Mouse (Mus musculus) layer of hippocampus, adult 9-10 months (tissue): ENCODE data around the gene Mia3.
A peak's percentile ranks its signal among the peaks of the same experiment; 100 is the strongest.
"Not testable (repeated sequence)": the region's sequence is repeated elsewhere in the genome, so short reads cannot be mapped to it uniquely, and the experiment has no call there.

Experiments
- DNase-seq: peaks from one replicate; pipeline ENCODE4 v3.0.0; 2022; ENCODE audit warnings: low spot score

The Mia3 gene

DNA sequence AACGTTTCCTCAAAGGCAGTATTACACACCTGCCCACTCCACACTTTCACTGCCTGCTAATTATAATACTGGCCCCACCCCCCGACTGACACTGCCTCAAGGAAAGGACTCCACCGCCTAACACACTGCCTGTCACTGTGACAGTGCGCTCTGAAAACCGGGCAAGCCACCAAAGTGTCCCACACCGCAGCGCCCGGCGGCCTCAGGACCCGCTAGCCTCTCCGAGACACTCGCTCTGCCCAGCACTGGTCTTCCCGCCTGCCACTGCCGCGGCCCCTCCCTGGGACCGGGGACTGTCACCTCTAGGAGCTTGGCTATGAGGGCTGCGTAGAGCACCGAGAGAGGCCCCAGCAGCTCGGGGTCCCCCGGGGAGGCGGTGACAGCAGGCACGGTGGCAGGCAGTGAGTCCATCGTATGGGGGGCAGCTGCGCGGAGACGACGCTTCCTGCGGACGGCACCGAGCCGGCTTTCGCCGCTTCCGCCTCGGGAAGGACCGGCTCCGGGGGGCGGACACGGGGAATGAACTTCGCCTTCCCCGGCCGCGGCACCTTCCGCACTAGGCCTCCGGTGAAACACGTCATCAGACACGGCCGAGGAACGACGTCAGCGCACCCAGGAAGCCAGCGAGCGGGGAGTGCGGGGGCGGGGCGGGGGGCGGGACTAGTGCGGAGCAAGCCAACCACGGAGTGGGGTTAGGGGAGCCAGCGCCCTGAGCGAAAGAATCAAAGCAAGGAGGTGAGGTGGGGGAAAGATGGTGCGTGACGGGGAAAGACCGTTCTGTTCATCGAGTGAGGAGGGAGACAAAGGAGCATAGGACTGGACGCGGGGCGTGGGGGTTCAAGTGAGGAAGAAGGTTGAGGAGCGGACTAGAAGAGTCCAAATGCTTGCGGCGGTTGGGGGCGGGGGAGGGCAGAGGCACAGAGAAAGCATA, 24.2 kb downstream of the Mia3 start:
- peak; percentile 45 for DNase-seq

DNA sequence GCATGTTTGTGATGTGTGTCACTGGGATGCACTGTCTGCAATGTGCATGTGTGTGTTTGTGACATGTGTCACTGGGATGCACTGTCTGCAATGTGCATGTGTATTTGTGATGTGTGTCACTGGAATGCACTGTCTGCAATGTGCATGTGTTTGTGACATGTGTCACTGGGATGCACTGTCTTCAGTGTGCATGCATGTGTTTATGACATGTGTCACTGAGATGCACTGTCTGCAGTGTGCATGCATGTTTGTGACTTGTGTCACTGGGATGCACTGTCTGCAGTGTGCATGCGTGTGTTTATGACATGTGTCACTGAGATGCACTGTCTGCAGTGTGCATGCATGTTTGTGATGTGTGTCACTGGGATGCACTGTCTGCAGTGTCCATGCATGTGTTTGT, 26.5 kb downstream of the Mia3 start:
- not testable (repeated sequence) for DNase-seq

DNA sequence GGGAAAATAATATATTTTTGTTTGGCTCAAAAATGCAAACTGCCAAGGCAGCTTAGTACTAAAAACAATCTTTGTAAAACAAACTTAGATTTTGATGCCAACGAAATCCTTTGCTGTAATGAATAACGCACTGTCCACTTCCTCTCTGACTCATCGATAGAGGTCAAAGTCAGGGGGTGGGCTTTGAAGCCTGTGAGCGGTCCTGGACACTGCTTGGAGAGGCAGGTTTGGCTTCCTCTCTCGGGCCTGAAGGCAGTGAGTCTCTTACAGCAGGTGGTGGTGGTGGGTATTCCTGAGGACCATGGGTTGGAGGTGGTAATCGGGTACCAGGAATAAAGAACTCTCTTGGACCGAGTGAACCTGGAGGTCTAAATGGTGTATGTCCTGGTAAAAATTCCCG, 42.2 kb downstream of the Mia3 start:
- no peak for DNase-seq

DNA sequence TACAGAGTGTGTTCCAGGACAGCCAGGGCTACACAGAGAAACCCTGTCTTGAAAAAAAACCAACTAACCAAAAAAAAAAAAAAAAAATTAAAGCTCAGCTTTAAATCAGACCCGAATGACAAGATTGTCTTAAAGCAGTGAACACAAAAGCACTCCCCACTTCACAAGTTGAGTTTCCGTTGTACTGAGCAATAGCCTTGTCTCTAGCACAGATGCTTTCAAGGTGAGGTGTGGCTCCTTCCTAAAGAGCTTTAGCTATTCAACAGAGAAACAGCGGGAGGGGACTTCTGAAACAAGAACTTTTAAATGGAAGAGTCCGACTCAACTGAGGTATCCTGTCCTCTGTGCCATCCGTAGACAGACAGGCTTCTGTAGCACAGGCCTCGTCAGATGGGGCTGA, 44.9 kb downstream of the Mia3 start:
- DNase-seq: no peak

DNA sequence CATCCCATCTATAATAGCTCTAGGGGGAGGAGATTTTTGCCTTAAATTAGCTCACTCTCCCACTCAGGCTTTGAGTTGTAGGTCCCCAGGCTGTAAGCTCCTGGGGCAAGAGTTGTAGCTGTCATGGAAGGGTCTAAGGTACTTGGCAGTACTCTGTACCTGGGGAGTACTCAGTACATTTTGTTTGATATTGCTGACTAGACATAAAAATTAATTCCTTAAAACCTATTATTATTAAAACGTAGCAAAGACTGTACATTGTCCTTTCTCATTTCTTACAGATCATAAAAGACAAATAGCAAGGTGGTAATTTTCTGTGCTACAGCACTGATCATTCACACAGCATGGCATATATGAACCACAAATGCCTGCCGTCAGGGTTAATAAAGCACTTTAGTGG, 45.4 kb downstream of the Mia3 start:
- no peak for DNase-seq

DNA sequence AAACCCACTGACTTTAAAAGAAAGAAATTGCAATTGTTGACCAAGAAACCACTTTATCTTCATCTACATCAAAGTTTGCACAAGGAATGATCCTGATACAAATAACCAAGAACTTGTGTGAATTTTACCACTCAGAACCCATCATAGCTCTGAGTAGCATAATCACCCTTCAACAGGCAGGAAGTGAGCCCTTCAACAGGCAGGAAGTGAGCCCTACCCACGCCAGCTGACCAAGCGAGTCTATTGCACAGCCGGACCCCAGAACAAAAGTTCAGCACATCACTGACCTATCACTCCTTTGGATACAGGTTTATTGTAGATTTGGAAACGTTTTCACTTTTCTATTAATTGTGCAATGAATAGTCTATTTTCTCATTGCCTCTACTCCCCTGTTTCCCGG, 46.9 kb downstream of the Mia3 start:
- not testable (repeated sequence) for DNase-seq

DNA sequence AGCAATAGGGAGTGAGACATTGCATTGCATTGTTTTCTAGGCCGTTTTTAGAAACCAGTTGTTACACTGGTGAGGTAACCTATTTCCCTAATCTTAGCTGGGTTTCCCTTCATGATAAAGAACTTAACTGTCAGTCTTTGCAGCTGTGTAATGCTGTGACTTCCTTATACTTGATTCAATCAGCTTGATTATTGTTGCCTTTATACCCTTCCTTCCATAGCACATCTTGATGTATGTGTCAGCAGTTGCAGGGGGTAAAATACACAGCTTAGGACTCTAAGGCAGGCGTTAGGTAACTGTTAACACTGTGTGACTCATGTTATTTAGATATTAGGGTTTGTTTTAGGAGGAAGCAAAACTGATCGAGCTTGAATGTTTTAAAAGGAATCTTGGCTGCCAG, 48.6 kb downstream of the Mia3 start:
- no peak for DNase-seq

DNA sequence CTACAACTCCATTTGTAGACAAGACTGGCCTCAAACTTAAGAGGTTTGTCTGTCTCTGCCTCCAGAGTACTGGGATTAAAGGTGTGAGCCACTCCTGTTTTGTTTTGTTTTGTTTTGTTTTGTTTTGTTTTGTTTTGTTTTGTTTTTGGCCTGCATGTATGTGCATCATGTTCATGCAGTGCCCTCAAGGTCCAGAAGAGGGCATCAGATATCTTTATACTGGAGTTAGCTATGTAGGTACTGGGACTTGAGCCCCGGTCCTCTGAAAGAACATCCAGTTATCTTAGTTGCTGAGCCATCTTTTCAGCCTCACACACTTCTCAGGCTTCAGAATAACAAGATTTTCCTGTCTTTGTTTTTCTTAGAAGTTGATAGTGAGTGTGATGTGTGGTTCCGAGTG, 53.6 kb downstream of the Mia3 start:
- no peak for DNase-seq

DNA sequence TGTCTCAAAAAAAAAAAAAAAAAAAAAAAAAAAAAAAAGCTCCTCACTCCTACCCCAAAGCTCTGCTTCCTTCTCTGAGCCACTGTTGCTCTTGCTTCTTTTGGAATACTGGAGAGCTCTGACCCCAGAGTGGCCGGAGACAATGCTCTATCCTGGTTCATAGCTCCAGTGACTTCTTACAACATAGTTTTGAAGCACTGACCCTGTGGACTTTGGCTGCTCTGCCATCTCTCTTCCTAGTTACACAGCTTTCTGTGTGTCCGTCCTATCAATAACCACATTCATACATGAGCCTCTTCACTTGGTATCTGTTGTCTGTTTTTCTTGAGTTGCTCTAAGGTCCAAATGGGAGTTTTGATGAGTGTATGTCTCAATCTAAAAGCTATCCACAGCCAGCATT, 57.3 kb downstream of the Mia3 start:
- DNase-seq: no peak

DNA sequence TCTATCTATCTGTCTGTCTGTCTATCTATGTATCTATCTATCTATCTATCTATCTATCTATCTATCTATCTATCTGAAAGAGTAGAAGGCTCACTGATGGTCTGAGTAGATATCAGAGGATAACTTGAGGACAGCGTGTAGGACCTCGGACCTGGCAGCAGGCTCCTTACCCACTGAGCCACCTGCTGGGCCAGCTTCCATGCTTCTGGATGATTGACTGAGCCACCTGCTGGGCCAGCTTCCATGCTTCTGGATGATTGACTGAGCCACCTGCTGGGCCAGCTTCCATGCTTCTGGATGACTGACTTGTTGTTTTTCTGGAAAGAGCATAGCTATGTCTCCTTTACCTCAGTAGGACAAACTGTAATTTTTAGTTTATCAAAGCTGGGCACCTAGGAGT, 59.8 kb downstream of the Mia3 start:
- not testable (repeated sequence) for DNase-seq

DNA sequence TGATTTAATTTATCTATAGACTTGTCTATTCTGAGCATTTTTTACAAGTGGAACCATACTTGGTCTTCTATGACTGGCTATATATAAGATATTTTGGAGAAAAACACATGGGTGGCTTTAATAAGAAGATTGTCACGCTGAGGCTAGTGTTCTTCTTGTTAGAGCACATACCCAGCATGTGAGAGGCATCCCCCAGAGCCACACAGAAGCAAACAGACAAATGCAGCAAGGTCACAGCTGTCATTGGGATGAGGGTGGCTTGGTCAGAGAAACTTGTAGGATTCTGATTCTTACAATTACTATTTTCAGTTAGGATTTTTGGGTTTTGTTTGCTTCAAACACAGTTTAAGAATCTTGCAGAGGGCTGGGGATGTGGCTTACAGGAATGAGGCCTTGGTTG, 60.9 kb downstream of the Mia3 start:
- DNase-seq: no peak

DNA sequence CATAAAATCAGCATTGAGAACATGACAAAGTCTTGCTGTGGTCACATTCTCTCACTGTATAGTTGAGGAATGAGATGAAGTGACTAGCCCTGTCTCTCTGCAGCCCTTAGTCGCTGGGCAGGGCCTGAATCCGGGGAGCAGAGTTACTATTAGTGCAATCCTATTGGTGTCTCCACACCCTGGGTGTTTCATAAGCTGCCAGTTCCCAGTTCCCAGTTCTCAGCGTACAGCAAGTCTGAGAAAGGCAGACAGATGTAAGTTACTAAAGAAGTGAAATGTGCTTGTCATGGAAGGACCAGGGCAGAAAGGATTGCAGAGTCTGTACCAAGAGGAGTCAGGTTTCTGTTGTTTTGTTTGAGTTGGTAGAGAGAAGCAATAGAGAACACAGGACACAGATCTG, 61.8 kb downstream of the Mia3 start:
- no peak for DNase-seq

DNA sequence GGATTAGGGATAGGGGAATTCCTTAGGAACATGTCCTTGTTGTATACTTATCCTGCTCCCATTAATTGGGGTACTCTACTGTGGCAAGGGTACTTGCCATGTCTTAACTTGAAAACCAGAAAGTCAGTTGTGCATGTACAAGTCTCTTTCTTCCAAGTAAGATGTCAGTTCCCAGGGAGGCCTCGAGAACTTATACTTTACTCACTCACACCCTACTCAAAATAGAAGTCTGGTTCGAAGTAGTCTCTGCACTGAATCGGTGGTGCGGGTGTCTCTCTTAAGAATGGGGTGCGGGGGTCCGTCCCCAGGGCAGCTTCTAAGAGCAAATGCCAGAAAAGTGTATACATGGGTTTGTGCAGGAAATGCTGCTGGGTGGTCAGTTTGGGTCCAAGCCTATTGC, 70.2 kb downstream of the Mia3 start:
- DNase-seq: peak; percentile 100

DNA sequence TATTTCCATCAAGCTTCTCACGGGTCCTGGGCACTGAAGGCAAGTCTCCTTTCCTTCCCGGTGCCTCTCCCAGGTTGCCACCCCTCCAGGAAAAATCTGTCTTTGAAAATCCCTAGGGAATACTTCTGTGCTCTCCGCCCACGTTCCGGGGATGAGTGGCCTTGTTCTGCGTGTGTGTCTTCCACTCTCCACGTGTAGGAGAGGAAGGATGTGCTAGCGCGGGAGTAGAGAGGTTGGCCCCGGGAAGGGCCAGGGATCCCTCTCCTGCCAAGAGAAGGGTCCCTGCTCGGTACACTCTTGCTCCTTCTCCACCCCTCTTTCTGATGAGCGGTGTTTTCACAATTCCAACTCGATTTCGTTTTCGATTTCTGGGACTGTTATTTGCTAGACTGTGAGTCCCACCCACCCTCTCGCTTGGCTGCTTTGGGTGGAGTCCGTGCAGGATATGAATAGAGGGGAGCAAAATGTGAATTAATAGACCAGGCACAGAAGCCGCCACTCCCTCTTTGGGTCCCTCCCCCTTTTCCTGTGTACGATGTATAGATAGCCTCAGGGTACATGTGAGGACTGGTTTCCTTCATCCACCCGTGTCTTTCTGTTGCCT, 71.4 kb downstream of the Mia3 start:
- no peak for DNase-seq

DNA sequence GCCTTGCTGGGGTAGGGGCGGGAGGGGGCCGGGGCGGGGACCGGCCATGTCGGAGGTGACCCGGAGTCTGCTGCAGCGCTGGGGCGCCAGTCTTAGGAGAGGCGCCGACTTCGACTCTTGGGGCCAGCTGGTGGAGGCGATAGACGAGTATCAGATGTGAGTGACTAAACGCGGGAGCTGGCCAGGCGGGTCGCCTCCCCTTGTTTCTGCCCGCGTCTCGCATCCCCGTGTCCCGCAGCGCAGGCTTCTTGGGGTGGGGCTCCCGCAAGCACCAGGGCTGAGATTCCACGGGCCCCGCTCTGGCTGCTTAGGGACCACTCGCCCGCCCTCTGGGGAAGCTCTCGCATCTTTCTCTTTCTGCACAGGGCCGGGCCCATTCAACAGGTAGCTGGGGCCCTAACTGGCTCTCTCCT, 71.9 kb downstream of the Mia3 start:
- DNase-seq: no peak

DNA sequence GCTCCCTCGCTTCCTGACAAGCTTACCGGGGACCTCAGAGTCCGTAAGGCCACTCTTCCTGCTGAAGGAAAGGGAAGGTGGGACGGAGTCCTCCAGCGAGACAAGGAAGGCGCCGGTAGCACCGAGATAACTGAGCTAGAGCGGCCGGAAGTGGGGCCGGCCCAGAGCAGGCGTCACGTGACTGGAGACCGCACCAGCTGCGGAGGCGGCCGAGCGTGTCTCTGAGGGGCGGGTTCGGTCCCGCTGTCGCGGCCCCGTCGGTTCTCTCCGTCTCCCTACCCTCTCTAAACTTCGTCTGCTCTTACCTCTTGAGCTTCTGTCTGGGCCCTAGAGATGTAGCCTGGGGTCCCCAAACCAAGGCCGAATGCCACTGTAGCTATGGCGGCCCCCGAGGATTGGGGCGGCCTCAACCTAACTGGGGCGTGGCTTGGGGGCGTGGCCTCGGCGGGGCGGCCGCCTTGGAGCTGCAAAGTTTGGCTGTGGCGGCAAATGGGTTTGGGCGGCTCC, 72.4 kb downstream of the Mia3 start, which contains the start of gene Brox:
Brox (minus strand) TSS at position 393 of the 507 bp plus-strand sequence.
- DNase-seq: peak; percentile 77

DNA sequence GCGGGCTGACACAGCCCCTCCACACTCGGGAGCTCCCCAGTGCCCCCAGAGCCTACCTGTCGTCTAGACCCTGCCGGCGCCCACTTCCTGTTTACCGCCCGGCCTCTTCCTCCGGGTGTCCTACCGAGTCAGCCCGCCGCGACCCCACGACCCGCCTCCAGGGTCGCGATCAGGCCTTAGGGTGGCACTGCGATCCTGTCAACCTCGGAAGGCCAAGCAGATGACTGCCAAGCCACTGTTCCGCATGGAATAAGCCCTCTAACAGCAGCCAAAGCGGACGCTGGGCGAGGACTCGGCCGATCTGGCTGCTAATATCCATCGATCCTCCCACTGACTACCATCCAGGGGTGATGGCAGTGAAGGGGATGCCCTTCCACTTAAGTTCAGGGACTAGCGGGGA, 72.9 kb downstream of the Mia3 start, which contains the start of gene Aida:
Aida (plus strand) TSS at position 126 of the 400 bp plus-strand sequence.
- no peak for DNase-seq

DNA sequence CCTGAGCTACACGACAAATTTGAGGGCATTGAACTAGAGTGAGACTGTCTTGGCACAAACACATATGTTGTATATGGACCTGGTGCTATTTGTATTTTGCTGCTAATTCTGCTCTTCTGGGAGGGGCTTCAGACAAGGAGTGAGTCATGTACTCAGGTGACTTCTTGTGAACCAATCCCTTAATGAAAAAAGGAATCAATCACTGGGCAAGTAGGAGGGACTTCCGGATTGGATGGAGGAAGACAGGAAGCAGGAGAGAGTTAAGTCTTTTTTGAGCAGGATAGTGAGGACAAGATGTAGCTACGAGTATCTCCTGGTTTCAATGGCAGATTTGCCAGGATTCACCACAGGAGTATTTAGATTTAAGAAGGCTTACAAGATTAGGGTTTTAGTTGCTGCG, 79.8 kb downstream of the Mia3 start:
- DNase-seq: no peak

DNA sequence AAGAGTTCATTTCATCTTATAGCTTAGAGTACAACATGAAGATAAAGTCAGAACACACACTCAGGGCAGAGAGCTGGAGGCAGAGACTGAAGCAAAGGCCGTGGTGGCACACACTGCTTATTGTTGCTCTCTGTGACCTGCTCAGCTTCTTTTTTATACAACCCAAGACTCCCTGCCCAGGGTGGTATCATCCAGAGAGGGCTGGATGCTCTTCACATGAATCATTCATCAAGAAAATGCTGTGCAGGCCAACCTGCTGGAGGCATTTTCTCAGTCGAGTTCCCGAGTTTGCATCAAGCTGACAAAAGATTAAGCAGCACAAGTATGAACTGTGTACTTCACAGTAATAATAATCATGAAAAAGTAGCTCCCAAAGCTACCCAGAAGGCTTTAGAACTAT, 81.0 kb downstream of the Mia3 start:
- no peak for DNase-seq
